Mouse (Mus musculus) heart, postnatal 25 days (tissue): ENCODE data around the gene Gm6502. TPM values are rescaled to one million over a fixed set of nuclear protein-coding genes. Genes with fewer than 3 reads are reported as not detected.
"Not testable (repeated sequence)": the region's sequence is repeated elsewhere in the genome, so short reads cannot be mapped to it uniquely, and the experiment has no call there.

ENCODE experiments used
- DNase-seq: peaks from one replicate; pipeline ENCODE4 v3.0.0; 2022; ENCODE audit warnings: low spot score
- intact Hi-C: fragments of 180-260 bp; cut with DNase I; formaldehyde crosslinking; loops from one replicate; pipeline ENCODE4 v1.15.1; 2025
- total RNA-seq, 2 experiments: library from RNA; stranded (reverse); gene quantifications; 2 replicates each; pipeline ENCODE4 v1.2.3; 2021

The Gm6502 gene
- not detected for total RNA-seq

DNA sequence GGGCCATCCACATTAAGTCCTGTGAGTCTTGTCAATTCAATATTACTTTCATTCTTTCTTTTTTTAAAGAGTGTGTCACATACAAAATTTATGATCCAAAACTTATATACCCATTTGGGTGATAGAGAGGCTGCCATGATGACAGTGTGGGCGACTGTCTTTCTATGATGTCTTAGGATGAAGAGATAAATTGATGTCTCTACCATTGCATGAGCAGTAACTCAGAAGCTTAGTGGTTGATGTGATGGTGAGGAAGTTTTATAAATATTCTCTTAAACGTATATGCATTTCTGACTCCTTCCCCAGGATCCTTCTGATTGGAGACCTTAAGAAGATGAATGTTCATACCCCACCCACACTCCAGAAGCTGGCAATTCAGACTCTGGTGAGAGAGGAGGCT, at the start of gene Gm6502:
Gene Gm6502, plus strand, starts transcription at position 301 of the 400 bp plus-strand sequence.
- intact Hi-C loops, DNase-seq: not testable (repeated sequence)

DNA sequence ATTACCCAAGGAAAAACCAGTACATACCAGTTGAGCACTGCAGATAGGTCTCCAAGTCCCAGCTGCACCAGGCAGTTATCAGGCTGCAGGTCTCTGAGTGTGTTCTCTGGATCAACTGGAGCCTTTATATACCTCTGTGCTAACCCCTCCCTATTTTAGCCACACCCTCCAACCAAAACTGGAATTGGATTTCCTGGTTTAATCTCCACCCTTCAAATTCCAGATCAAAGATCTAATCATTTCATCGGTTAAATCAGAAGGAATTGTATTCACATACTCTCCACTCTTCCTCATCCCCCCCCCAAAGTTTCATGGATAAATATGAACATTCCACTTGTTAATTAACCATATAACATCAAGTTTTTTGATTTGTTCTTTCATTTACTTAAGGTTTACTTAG, 7.5 kb upstream of the Gm6502 start, which contains the start of gene A430089I19Rik:
Gene A430089I19Rik, minus strand, starts transcription at position 101 of the 400 bp plus-strand sequence.
- intact Hi-C loops, DNase-seq: not testable (repeated sequence)

DNA sequence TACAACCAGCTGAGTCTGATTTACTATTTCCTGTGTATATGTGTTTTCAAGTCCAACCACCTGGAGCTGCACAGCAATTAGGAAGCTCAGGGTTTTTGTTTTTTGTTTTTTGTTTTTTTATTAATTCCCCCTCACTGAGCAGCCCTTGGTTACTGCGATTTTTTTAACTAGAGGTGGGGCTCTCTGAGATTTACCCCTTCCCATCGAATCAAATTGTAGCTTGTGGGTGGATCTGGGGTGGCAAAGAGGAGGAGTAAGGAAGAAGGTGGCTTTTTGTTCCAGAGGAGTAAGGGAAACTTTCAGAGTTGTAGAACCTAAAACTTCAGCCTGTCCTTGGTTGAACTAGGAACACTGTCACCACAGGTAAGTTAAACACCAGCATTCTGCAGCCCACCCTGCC, 25.2 kb downstream of the Gm6502 start, which contains the start of gene AA792892:
Gene AA792892, plus strand, starts transcription at position 301 of the 400 bp plus-strand sequence.
- DNase-seq, intact Hi-C loops: not testable (repeated sequence)

Other genes starting within 250 kb of the Gm6502 start
- gene BC061212, start 243.9 kb upstream of the Gm6502 start, total RNA-seq: not detected
- gene Gm6351, start 238.1 kb upstream of the Gm6502 start, total RNA-seq: not detected
- not detected for gene Gm3106, start 96.4 kb upstream of the Gm6502 start, total RNA-seq
- not detected for gene A430089I19Rik, start 7.6 kb upstream of the Gm6502 start, total RNA-seq
- gene AA792892, start 25.3 kb downstream of the Gm6502 start, total RNA-seq: not detected
- gene Gm7682, start 131.3 kb downstream of the Gm6502 start, total RNA-seq: not detected
- gene Gm3139, start 211.9 kb downstream of the Gm6502 start, total RNA-seq: not detected